Mouse (Mus musculus): ENCODE data around the gene Pagr1b.

DNA sequence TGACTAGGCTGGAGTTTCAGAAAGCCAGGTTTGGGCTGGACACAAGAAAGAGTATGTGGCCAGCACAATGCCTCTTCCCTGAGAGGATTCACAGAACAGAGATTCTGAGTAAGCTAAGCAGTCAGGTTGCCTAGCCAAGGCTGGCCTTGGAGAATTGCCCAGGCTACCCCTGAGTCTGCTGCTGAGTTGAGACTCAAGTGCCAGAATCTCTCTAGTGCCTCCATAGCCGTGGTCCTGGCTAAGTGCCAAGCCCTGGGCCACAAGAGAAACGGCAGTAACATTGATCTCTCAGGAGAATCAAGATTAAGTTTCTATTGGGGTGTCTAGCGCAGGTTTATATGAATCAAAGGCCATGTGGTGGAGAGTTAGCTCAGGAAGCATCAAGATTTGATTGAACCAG lies 50.7 kb downstream of the Pagr1b start:
- TF ChIP-seq CTCF (IDR thresholded peaks at IDR 0.05): no peak
- TF ChIP-seq POLR2A (IDR thresholded peaks at IDR 0.05; ENCODE audit: insufficient read depth, low read depth, low read length): no peak
- no peak for TF ChIP-seq EP300 (IDR thresholded peaks at IDR 0.05; ENCODE audit: insufficient read depth, low read depth, low read length)

Measured in heart, adult 2 months (tissue).